Mouse (Mus musculus): Measurements from ENCODE around the gene Fmo1.

Fmo1 gene

GRCm38 (mm10) chr1:162805011-162805410 is 61.4 kb downstream of the Fmo1 start:
- no peak for DNase-seq (ENCODE audit: inconsistent age in 2 of 2, low spot score in 1 of 2)

DNA sequence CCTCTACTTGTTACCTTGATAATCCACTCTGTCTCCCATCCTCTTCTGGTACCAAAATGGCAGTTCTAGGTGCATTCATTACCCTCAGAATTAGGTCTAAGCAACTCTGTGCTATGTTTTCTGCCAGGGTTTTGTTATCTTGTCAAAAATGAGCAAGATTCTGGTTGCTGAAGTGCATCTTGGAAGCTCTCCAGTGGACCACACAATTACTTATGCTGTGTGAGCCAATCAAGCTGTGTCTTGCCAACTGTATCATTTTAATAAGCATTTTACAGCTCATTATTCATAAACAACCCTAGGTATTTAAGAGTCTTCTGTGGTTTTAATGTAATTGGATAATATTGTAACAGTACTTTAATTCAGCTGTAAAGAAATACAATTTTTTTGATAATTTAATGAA is 70.0 kb downstream of the Fmo1 start:
- DNase-seq (ENCODE audit: inconsistent age in 2 of 2, low spot score in 1 of 2), result no peak

DNA sequence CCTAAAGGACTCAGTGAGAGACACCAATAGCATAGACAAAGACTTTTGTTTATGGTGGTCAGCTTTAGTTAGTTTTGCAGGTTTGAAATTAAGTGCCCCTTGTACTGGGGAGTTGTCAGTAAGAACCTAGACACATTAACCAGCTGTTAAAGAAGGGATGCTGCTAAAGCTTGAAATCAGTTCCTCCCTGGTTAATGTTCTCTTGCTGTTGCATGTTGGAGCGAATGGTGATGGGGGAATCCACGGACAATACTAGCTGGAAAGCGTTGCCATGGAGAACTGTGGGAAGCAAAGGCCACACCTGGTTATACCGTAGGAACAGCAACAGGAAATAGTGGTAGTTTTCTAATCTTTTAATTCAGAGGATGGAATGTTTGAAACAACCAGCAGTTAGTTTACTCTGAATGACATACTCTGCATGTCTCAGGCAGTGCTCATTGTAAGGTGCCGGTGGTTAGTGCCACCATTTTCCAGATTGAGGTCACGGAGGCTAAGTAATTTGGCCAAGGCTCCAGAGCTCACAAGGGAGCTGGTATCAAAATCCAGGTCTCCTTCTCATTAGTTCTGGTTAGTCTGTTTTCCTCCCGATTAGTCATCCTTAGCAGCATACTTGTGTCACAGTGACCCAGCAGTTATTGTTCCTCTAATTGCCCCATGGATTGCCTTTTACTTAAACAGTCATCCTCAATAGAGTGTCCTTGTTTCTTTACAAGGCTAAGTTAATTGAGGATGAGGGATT is 73.9 kb downstream of the Fmo1 start:
- peak; percentile 20 to 83 for DNase-seq (ENCODE audit: inconsistent age in 2 of 2, low spot score in 1 of 2)

DNA sequence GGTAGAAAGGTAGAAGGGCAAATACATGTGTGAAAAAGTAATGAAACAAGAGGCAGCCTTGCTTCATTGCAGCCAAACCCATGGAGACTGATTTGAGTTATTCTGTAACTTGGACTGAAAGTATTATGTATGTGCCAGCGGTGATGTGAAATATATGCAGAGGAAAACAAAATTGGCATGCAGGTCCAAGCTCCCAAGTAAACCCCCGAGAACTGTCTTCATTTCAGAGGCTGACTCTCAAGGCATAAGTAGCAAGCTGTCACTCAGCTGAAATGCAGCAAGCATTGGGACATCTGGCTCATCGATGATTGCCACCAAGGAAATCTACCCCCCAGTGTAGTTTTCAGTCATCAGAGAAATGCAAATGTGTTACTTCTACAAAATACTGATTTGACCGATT is 81.2 kb downstream of the Fmo1 start:
- DNase-seq (ENCODE audit: inconsistent age in 2 of 2, low spot score in 1 of 2), result no peak

- DNase-seq (ENCODE audit: inconsistent age in 2 of 2, low spot score in 1 of 2), result no peak
Observed at GRCm38 (mm10) chr1:162783669-162784248, 82.7 kb downstream of the Fmo1 start.

DNA sequence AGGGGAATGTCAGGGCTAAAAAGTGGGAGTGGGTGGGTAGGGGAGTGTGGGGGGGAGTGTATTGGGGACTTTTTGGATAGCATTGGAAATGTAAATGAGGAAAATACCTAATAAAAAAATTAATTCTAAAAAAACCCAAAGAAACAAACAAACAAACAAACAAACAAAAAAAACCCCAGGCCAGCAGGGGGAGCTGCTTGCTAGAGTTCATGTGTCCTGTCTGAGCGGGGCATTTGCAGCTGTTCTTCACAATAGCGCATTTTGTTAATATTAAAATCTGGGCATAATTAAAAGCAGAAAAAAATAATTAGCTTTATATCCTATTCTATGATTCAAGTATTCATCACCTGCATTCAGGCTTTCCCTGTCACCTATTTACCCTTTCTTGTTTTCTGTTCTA is 85.4 kb downstream of the Fmo1 start:
- peak in 1 of 2 experiments; percentile 55 for DNase-seq (ENCODE audit: inconsistent age in 2 of 2, low spot score in 1 of 2)
